Mouse (Mus musculus) liver, embryonic 14.5 days (tissue): Measurements from ENCODE around the gene Dpm2. TPM values are rescaled to one million over a fixed set of nuclear protein-coding genes. Genes with fewer than 3 reads are reported as not detected.

Experiments
- ATAC-seq: fragments of 200-750 bp; cut with Nextera tagmentation; 2 replicates; pipeline ENCODE4 v1.8.0; 2017; ENCODE audit warnings: moderate number of reproducible peaks, mild to moderate bottlenecking, moderate library complexity; ENCODE audit not compliant: insufficient read depth
- DNase-seq, 3 experiments: peaks; one replicate each; pipeline ENCODE4 v3.0.0-alpha.2; 2012 to 2013; ENCODE audit warnings: low read depth in 3 of 3, low spot score in 3 of 3
- H3K27ac ChIP-seq: fragments of 300-500 bp; sonication (generic); 2 replicates; pipeline ENCODE4 v1.5.1; 2014; ENCODE audit warnings: moderate library complexity, mild to moderate bottlenecking, control low read depth, inconsistent platforms
- H3K27me3 ChIP-seq: fragments of 300-500 bp; sonication (generic); 2 replicates; pipeline ENCODE4 v1.6.1; 2014; ENCODE audit warnings: mild to moderate bottlenecking, low read length, moderate library complexity; ENCODE audit not compliant: control insufficient read depth, insufficient read depth
- H3K36me3 ChIP-seq: fragments of 300-500 bp; sonication (generic); replicated peaks from 2 replicates; pipeline ENCODE4 v1.6.1; 2014; ENCODE audit warnings: low read depth; ENCODE audit not compliant: control insufficient read depth, insufficient read depth
- H3K4me1 ChIP-seq, 2 experiments: fragments of 200-500 bp in 1 of 2; fragments of 300-500 bp in 1 of 2; sonication (generic) in 1 of 2; replicated peaks; 2 replicates each; pipeline ENCODE4 v1.6.1; 2012 to 2014; ENCODE audit warnings: antibody characterized with exemption in 1 of 2, inconsistent platforms in 1 of 2, low read length in 1 of 2; ENCODE audit not compliant: control insufficient read depth in 2 of 2, insufficient read depth in 2 of 2
- H3K4me2 ChIP-seq: fragments of 300-500 bp; sonication (generic); 2 replicates; pipeline ENCODE4 v1.6.1; 2014; ENCODE audit warnings: low read depth, mild to moderate bottlenecking, control low read depth, moderate library complexity
- H3K4me3 ChIP-seq, 2 experiments: fragments of 200-500 bp in 1 of 2; fragments of 300-500 bp in 1 of 2; sonication (generic) in 1 of 2; 2 replicates each; pipeline ENCODE4 v1.5.1; 2012 to 2014; ENCODE audit warnings: low read depth in 2 of 2, low read length in 2 of 2, mild to moderate bottlenecking in 2 of 2, control low read depth in 1 of 2, inconsistent platforms in 1 of 2, moderate library complexity in 1 of 2; ENCODE audit not compliant: insufficient read depth in 1 of 2
- H3K9ac ChIP-seq: fragments of 300-500 bp; sonication (generic); replicated peaks from 2 replicates; pipeline ENCODE4 v1.6.1; 2014; ENCODE audit warnings: mild to moderate bottlenecking, control low read depth, moderate library complexity
- H3K9me3 ChIP-seq: fragments of 300-500 bp; sonication (generic); 2 replicates; pipeline ENCODE4 v1.6.1; 2016; ENCODE audit warnings: low read length, mixed read lengths; ENCODE audit not compliant: control insufficient read depth
- CTCF ChIP-seq: IDR thresholded peaks from 2 replicates; pipeline ENCODE4 v1.5.1; 2016; ENCODE audit warnings: antibody characterized with exemption, low read depth, control low read depth
- EP300 ChIP-seq: IDR thresholded peaks from 2 replicates; pipeline ENCODE4 v1.6.1; 2016; ENCODE audit warnings: antibody characterized with exemption, low read depth
- WGBS: fragments of 180-500 bp; shearing (Covaris S2); extraction: QIAGEN DNeasy Blood & Tissue Kit; methylation state at CpG from one replicate; pipeline ENCODE4 v1.1.7; 2014; ENCODE audit not compliant: insufficient replicate concordance; 5-methylcytosine and 5-hydroxymethylcytosine counted together
- polyA plus RNA-seq, 2 experiments: library from polyadenylated mRNA; depleted of rRNA in 1 of 2; stranded (reverse) in 1 of 2; unstranded in 1 of 2; fragments of >200 nt; fragmentation: Nextera tagmentation in 1 of 2; extraction: Ambion mirVana in 1 of 2; gene quantifications; 2 replicates each; pipeline versions ENCODE4 v1.2.1 to v1.2.3; 2012 to 2014

The Dpm2 gene
- polyA plus RNA-seq, 2 experiments, result 53.5 to 53.6 TPM

- 65% methylated on average over 14 of the region's 14 CpGs for WGBS
- Histone ChIP-seq H3K4me2 (no peak overlapping the region), H3K4me3 (no peak overlapping the region), H3K36me3 (no peaks in the 10 kb centered on the region), H3K9ac (no peak overlapping the region), H3K27me3 (peaks cover 33% of the 10 kb centered on the region), H3K4me1 (peaks cover 0 to 4% of the 10 kb centered on the region in 2 experiments; a peak in 2 of 4 replicates), H3K9me3 (no peaks in the 10 kb centered on the region), H3K27ac (no peak overlapping the region)
- ATAC-seq, result no peak
- TF ChIP-seq EP300 (no peak), CTCF (no peak)
- DNase-seq, result no peak
Measured at GRCm38 (mm10) chr2:32539452-32539981, 31.1 kb upstream of the Dpm2 start.

GRCm38 (mm10) chr2:32541333-32541908, 29.2 kb upstream of the Dpm2 start:
- ATAC-seq (no peak), DNase-seq (no peak)
- H3K36me3 ChIP-seq, result no peaks in the 10 kb centered on the region
- 82% methylated on average over 2 of the region's 2 CpGs for WGBS
- no peaks in the 10 kb centered on the region for H3K9me3 ChIP-seq
- H3K9ac ChIP-seq, result no peak overlapping the region
- no peak overlapping the region for H3K27ac ChIP-seq
- no peak for TF ChIP-seq CTCF
- no peak for TF ChIP-seq EP300
- no peak overlapping the region for H3K4me2 ChIP-seq
- peaks cover 20% of the 10 kb centered on the region for H3K27me3 ChIP-seq
- no peak overlapping the region for H3K4me3 ChIP-seq
- 0 out of 4 replicates have a peak, but pooled peaks cover 0 to 3% of the 10 kb centered on the region in 2 experiments for H3K4me1 ChIP-seq

GRCm38 (mm10) chr2:32541986-32542573, 28.6 kb upstream of the Dpm2 start:
- Histone ChIP-seq H3K9ac (no peak overlapping the region), H3K4me3 (no peak overlapping the region), H3K36me3 (no peaks in the 10 kb centered on the region), H3K4me2 (no peak overlapping the region), H3K9me3 (no peaks in the 10 kb centered on the region), H3K4me1 (0 out of 4 replicates have a peak, but pooled peaks cover 0 to 3% of the 10 kb centered on the region in 2 experiments), H3K27me3 (peaks cover 13% of the 10 kb centered on the region), H3K27ac (no peak overlapping the region)
- no peak for TF ChIP-seq EP300
- no peak for TF ChIP-seq CTCF
- ATAC-seq, result no peak
- WGBS, result 25% methylated on average over 4 of the region's 4 CpGs
- no peak for DNase-seq

- Histone ChIP-seq H3K4me1 (no peaks in the 10 kb centered on the region), H3K9ac (no peak overlapping the region), H3K36me3 (no peaks in the 10 kb centered on the region), H3K27ac (no peak overlapping the region), H3K4me3 (no peak overlapping the region), H3K9me3 (no peaks in the 10 kb centered on the region), H3K27me3 (peaks cover 4% of the 10 kb centered on the region; the same call in 1 of the 2 replicates), H3K4me2 (no peak overlapping the region)
- no peak for TF ChIP-seq CTCF
- no peak for TF ChIP-seq EP300
- ATAC-seq (no peak), DNase-seq (no peak)
- 68% methylated on average over 3 of the region's 3 CpGs for WGBS
Measured at GRCm38 (mm10) chr2:32543031-32543449, 27.6 kb upstream of the Dpm2 start.

- WGBS, result 81% methylated on average over 1 of the region's 1 CpGs
- H3K4me1 ChIP-seq, result 0 out of 4 replicates have a peak, but pooled peaks cover 0 to 2% of the 10 kb centered on the region in 2 experiments
- H3K9ac ChIP-seq, result no peak overlapping the region
- TF ChIP-seq EP300 (no peak), CTCF (no peak)
- H3K9me3 ChIP-seq, result no peaks in the 10 kb centered on the region
- no peak overlapping the region for H3K4me2 ChIP-seq
- H3K4me3 ChIP-seq, result no peak overlapping the region
- no peak for ATAC-seq
- no peaks in the 10 kb centered on the region for H3K27me3 ChIP-seq
- H3K27ac ChIP-seq, result no peak overlapping the region
- H3K36me3 ChIP-seq, result no peaks in the 10 kb centered on the region
- DNase-seq, result no peak
Measured at GRCm38 (mm10) chr2:32546951-32547350, 23.7 kb upstream of the Dpm2 start.
